Mouse (Mus musculus) spleen, postnatal 36 days (tissue): ENCODE measurements around the gene Tmem59.

ENCODE experiments used
- DNase-seq, 2 experiments: peaks; one replicate each; pipeline ENCODE4 v3.0.0; 2022; ENCODE audit warnings: low spot score in 2 of 2, mixed read lengths in 1 of 2

Gene Tmem59

DNA sequence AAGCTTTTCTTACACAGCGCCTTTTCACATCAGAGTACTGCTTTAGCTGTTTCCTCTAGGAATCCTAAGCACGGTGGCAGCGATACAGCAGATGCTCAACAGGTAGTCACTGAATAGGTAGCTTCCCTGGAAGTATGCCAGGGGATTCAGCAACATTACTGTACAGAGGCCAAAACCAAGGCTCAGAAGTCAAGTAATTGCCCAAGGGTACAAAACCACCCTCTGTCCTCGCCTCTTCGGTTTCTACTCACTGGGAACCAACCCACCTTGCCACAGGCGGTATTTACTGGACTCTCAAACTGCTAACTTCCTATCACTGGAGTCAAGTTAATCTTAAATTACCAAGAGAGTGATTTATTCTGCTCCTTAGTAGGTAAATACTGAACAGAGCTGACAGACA, 62.0 kb downstream of the Tmem59 start:
- DNase-seq = no peak

DNA sequence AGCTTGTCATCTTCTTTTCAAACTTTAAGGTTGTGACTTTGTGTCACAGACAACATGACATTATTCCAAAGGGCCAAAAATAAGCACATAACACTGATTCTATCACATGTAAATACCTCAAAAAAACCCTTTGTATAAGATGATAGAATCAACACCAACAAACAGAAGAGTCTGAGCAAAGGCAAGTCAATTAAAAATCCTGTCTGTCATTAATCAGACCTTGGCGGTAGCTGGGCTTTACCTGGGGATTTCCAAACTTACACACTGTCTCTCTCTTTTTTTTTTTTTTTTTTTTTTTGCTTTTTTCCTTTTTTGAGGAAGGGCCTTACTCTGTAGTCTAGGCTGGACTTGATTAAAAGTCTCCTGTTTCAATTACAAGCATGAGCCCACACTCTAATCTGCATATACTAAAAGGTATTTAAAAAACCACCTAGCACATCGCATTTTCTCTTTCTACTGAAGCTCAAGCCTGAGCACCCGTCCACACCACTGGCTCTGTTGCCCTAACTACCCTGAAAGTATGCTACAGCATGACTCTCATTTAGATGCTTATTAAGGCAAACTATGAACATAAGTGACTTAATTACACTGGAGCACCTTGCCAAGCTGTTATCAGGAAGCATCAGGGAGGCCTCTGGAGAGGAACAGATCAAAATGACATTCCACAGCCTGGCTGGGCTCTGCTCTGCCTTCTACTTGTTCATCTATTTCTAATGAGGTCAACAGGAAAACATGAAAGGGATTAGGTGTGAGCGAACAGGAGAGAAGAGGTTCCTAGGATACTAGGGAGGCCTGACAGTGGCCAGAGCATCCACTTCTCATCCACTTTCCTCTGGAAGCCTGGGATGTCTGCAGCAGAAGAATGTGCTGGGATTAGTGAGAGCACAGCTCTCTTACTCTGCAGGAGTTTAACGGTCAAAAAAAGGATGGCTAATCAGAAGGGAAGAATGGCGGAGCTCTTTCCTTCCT, 65.5 kb downstream of the Tmem59 start:
- DNase-seq = no peak

DNA sequence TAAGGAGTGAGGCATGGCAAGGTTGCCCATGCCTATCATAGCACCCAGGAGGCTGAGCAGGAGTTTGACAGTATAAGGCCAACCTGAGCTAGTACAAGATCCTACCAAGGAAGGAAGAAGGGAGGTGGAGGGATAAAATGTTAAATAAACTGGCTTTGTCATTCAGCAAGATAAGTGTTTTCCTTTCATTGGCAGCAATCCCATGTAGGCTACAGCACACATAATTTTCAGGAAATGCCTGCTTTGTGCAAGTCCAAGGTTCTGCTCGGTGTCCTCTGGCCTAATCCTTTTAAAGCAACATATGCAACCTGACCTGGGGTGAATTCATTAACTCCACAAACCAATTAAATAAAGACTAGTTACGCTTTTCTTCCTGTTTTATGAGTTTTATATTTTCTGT, 67.2 kb downstream of the Tmem59 start:
- DNase-seq = no peak

DNA sequence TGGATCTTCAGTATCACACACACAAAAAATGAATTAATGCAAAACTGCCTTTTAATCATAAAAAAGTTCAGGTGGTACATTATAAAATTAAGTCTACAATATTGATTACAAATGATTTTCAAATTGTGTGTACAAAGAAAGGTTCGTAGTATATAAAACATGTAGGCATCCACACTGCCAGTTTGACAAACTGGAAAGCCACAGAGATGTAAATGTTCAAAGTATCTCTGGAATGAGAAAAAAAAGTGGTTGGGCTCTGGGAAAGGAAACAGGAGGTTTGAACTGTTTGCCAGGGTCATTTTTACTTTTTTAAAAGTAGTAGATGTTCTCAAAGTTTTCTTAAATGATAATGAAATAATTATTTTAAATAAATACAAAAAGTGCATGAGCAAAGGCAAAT, 67.8 kb downstream of the Tmem59 start:
- DNase-seq = no peak

DNA sequence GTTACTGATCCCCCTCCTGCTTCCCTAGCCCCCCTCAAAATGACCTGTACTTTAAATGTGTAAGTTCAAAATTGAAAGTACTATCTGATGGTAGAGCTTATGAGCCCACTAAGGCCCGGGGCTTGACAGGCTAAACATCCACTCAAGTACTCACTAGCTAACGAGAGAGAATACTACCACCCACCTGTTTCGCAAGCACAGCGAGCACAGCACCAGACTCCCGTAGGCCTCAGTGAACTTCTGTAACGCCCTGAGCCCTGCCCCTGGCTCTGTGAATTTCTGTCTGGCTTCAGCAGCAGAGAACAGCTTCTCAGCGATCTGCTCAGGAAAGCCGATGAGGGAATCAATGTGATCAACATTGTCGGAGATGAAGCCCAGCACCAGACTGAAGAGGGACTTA, 68.9 kb downstream of the Tmem59 start:
- DNase-seq = no peak

DNA sequence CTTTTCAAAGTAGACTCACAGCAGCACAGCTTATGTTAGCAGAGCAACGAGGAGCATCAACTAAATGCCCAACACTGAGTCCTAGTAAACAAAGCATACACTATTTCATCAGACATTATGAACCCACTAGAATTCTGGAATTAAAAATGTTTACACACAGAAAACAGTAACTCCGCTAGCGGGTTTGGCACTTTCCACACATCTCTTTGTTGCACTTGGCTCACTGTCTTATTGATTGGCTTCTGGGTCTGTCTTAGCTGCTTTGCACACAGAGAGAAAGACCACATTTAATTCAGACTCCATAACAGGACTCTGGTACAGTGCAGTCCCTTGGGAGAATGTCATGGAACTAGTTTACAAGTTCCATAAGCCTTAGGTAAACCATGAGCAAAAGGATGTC, 69.9 kb downstream of the Tmem59 start:
- DNase-seq = no peak

DNA sequence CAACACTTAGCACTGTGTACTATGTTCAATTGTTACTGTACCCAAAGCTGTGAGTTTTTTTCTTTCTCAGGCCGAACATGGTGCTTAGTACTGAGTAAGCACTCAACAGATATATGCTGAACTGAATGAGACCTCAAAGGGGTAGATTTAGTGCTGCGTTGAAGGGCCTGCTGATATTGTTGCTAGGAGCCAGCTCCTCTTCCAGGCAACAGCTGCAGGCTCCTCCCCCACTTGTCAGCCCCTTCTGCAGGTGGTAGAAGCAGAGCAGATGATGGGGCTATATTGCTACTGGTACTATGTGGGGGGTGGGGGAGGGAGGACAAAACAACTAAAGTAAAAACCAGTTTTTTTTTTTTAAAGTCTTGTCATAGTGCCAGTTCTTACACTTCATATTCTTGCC, 71.3 kb downstream of the Tmem59 start:
- no peak for DNase-seq

DNA sequence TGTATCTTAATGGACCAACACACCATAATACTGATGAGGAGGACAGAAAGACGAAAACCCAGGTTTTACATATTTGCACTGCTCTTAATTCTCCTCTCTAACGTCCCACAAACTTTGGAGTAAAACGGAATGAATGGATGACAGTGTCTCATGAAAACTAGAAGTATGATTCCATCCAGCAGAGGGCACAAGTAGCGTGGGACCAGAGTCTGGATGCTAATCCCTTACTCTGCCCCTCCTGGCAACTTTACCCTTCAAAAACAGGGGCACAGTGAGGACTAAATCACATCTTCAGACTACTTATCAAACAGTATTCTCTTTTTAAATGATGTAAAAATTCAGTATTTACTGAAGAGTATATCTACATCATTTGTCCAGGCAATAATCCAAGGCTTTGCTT, 72.3 kb downstream of the Tmem59 start:
- DNase-seq = peak; percentile 15 to 41
